Mouse (Mus musculus) forebrain, embryonic 12.5 days (tissue): ENCODE measurements around the gene Maml2. TPM values are rescaled to one million over a fixed set of nuclear protein-coding genes. Genes with fewer than 3 reads are reported as not detected.

Experiments used
- ATAC-seq: fragments of 200-750 bp; cut with Nextera tagmentation; 2 replicates; pipeline ENCODE4 v1.8.0; 2017; ENCODE audit warnings: moderate TSS enrichment; ENCODE audit not compliant: low FRiP score
- H3K27ac ChIP-seq: fragments of 300-500 bp; sonication (generic); 2 replicates; pipeline ENCODE4 v1.5.1; 2016; ENCODE audit warnings: mild to moderate bottlenecking
- H3K27me3 ChIP-seq: fragments of 300-500 bp; sonication (generic); 2 replicates; pipeline ENCODE4 v1.6.1; 2016; ENCODE audit warnings: mild to moderate bottlenecking
- H3K36me3 ChIP-seq: fragments of 300-500 bp; sonication (generic); replicated peaks from 2 replicates; pipeline ENCODE4 v1.6.1; 2016; ENCODE audit warnings: mild to moderate bottlenecking
- H3K4me1 ChIP-seq: fragments of 300-500 bp; sonication (generic); 2 replicates; pipeline ENCODE4 v1.6.1; 2016
- H3K4me2 ChIP-seq: fragments of 300-500 bp; sonication (generic); 2 replicates; pipeline ENCODE4 v1.6.1; 2016; ENCODE audit warnings: mild to moderate bottlenecking, moderate library complexity
- H3K4me3 ChIP-seq: fragments of 300-500 bp; sonication (generic); replicated peaks from 2 replicates; pipeline ENCODE4 v1.5.1; 2016; ENCODE audit warnings: mild to moderate bottlenecking
- H3K9ac ChIP-seq: fragments of 300-500 bp; sonication (generic); 2 replicates; pipeline ENCODE4 v1.6.1; 2016; ENCODE audit warnings: mild to moderate bottlenecking
- H3K9me3 ChIP-seq: fragments of 300-500 bp; sonication (generic); 2 replicates; pipeline ENCODE4 v1.6.1; 2016
- WGBS: fragments of 180-500 bp; shearing (Covaris S2); methylation state at CpG from one replicate; pipeline ENCODE4 v1.1.7; 2016; 5-methylcytosine and 5-hydroxymethylcytosine counted together
- polyA plus RNA-seq: library from polyadenylated mRNA; unstranded; fragments of >200 nt; fragmentation: Nextera tagmentation; extraction: Ambion mirVana; gene quantifications from 2 replicates; pipeline ENCODE4 v1.2.1, GENCODE M21; 2016

The Maml2 gene
- polyA plus RNA-seq, 1 experiment from 2014 or later: 10.4 TPM

GRCm38 (mm10) chr9:13433501-13434090 is 135.8 kb downstream of the Maml2 start:
- no peaks in the 10 kb centered on the region for H3K9me3 ChIP-seq
- WGBS: 88% methylated on average over 6 of the region's 6 CpGs

GRCm38 (mm10) chr9:13440911-13441310 is 143.2 kb downstream of the Maml2 start:
- Histone ChIP-seq H3K4me1 (peaks cover 6% of the 10 kb centered on the region; the same call in 1 of the 2 replicates), H3K4me2 (no peak overlapping the region), H3K27ac (no peak overlapping the region), H3K9ac (no peak overlapping the region), H3K9me3 (no peaks in the 10 kb centered on the region), H3K27me3 (no peaks in the 10 kb centered on the region), H3K36me3 (0 out of 2 replicates have a peak, but pooled peaks cover 3% of the 10 kb centered on the region), H3K4me3 (no peak overlapping the region)
- no peak for ATAC-seq
- WGBS: 54% methylated on average over 6 of the region's 6 CpGs

More at GRCm38 (mm10) chr9:13433501-13434090, 135.8 kb downstream of the Maml2 start:
- no peak overlapping the region for H3K27ac ChIP-seq
- H3K4me2 ChIP-seq: no peak overlapping the region
- no peak overlapping the region for H3K9ac ChIP-seq
- H3K27me3 ChIP-seq: no peaks in the 10 kb centered on the region
- 0 out of 2 replicates have a peak, but pooled peaks cover 3% of the 10 kb centered on the region for H3K36me3 ChIP-seq
- H3K4me3 ChIP-seq: no peak overlapping the region
- H3K4me1 ChIP-seq: no peaks in the 10 kb centered on the region; the same call in 1 of the 2 replicates
- ATAC-seq: no peak

GRCm38 (mm10) chr9:13442012-13442735 is 144.4 kb downstream of the Maml2 start:
- H3K4me1 ChIP-seq: peaks cover 6% of the 10 kb centered on the region; the same call in 1 of the 2 replicates
- H3K27me3 ChIP-seq: no peaks in the 10 kb centered on the region
- no peak for ATAC-seq
- no peak overlapping the region for H3K9ac ChIP-seq
- no peak overlapping the region for H3K27ac ChIP-seq
- no peaks in the 10 kb centered on the region for H3K36me3 ChIP-seq
- no peak overlapping the region for H3K4me2 ChIP-seq
- H3K4me3 ChIP-seq: no peak overlapping the region
- 92% methylated on average over 13 of the region's 13 CpGs for WGBS
- H3K9me3 ChIP-seq: no peaks in the 10 kb centered on the region

GRCm38 (mm10) chr9:13443484-13444211 is 145.9 kb downstream of the Maml2 start:
- no peaks in the 10 kb centered on the region for H3K36me3 ChIP-seq

GRCm38 (mm10) chr9:13446236-13446635 is 148.5 kb downstream of the Maml2 start:
- Histone ChIP-seq H3K36me3 (no peaks in the 10 kb centered on the region), H3K9ac (no peak overlapping the region), H3K27ac (no peak overlapping the region), H3K4me2 (no peak overlapping the region), H3K27me3 (no peaks in the 10 kb centered on the region), H3K4me3 (no peak overlapping the region), H3K9me3 (no peaks in the 10 kb centered on the region), H3K4me1 (peaks cover under 1% of the 10 kb centered on the region)
- WGBS: 92% methylated on average over 1 of the region's 1 CpGs
- ATAC-seq: no peak

More at GRCm38 (mm10) chr9:13443484-13444211, 145.9 kb downstream of the Maml2 start:
- Histone ChIP-seq H3K4me1 (peaks cover 6% of the 10 kb centered on the region; the same call in 1 of the 2 replicates), H3K9ac (no peak overlapping the region), H3K9me3 (no peaks in the 10 kb centered on the region), H3K4me2 (no peak overlapping the region), H3K27me3 (no peaks in the 10 kb centered on the region), H3K4me3 (no peak overlapping the region), H3K27ac (no peak overlapping the region)
- 67% methylated on average over 1 of the region's 1 CpGs for WGBS
- ATAC-seq: no peak

GRCm38 (mm10) chr9:13446703-13447285 is 149.0 kb downstream of the Maml2 start, which contains the start of gene Gm17571:
Gene Gm17571, minus strand, starts transcription at chr9:13446753.
- H3K4me1 ChIP-seq: no peaks in the 10 kb centered on the region; the same call in 1 of the 2 replicates
- no peak within 1 kb of the TSS for H3K4me2 ChIP-seq
- ATAC-seq: no peak
- no peaks in the 10 kb centered on the region for H3K36me3 ChIP-seq
- no peaks in the 10 kb centered on the region for H3K27me3 ChIP-seq
- no peak within 1 kb of the TSS for H3K27ac ChIP-seq
- no peaks in the 10 kb centered on the region for H3K9me3 ChIP-seq
- WGBS: 85% methylated on average over 4 of the region's 4 CpGs
- no peak within 1 kb of the TSS for H3K9ac ChIP-seq
- no peak within 1 kb of the TSS for H3K4me3 ChIP-seq

- Histone ChIP-seq H3K27me3 (no peaks in the 10 kb centered on the region), H3K4me1 (no peaks in the 10 kb centered on the region; the same call in 1 of the 2 replicates), H3K9me3 (no peaks in the 10 kb centered on the region), H3K4me2 (no peak overlapping the region), H3K36me3 (no peaks in the 10 kb centered on the region), H3K4me3 (no peak overlapping the region), H3K9ac (no peak overlapping the region), H3K27ac (no peak overlapping the region)
- ATAC-seq: no peak
- 92% methylated on average over 3 of the region's 3 CpGs for WGBS
Measured at GRCm38 (mm10) chr9:13448716-13449115, 151.0 kb downstream of the Maml2 start.

GRCm38 (mm10) chr9:13454651-13455123 is 156.9 kb downstream of the Maml2 start:
- H3K36me3 ChIP-seq: no peaks in the 10 kb centered on the region
- WGBS: 34% methylated on average over 7 of the region's 7 CpGs
- H3K27me3 ChIP-seq: no peaks in the 10 kb centered on the region
- H3K9ac ChIP-seq: no peak overlapping the region
- H3K9me3 ChIP-seq: no peaks in the 10 kb centered on the region
- peaks cover 18% of the 10 kb centered on the region for H3K4me1 ChIP-seq
- H3K4me3 ChIP-seq: no peak overlapping the region
- H3K27ac ChIP-seq: peak overlapping the region; percentile 21; the same call in 1 of the 2 replicates
- peak; percentile 55; the same call in 1 of the 2 replicates for ATAC-seq
- H3K4me2 ChIP-seq: no peak overlapping the region

- ATAC-seq: no peak
- Histone ChIP-seq H3K4me3 (no peak overlapping the region), H3K4me1 (peaks cover 18% of the 10 kb centered on the region), H3K27ac (peak overlapping the region; percentile 21; the same call in 1 of the 2 replicates), H3K27me3 (no peaks in the 10 kb centered on the region), H3K9me3 (no peaks in the 10 kb centered on the region), H3K36me3 (no peaks in the 10 kb centered on the region), H3K4me2 (no peak overlapping the region), H3K9ac (no peak overlapping the region)
- WGBS: 79% methylated on average over 1 of the region's 1 CpGs
Measured at GRCm38 (mm10) chr9:13455231-13455630, 157.5 kb downstream of the Maml2 start.

- no peak overlapping the region for H3K4me3 ChIP-seq
- no peak overlapping the region for H3K4me2 ChIP-seq
- no peak overlapping the region for H3K27ac ChIP-seq
- no peaks in the 10 kb centered on the region for H3K36me3 ChIP-seq
- H3K4me1 ChIP-seq: peaks cover 18% of the 10 kb centered on the region
- WGBS: 87% methylated on average over 6 of the region's 6 CpGs
- no peak for ATAC-seq
- H3K9ac ChIP-seq: no peak overlapping the region
- no peaks in the 10 kb centered on the region for H3K9me3 ChIP-seq
- no peaks in the 10 kb centered on the region for H3K27me3 ChIP-seq
Measured at GRCm38 (mm10) chr9:13457774-13458173, 160.0 kb downstream of the Maml2 start.

- 55% methylated on average over 1 of the region's 1 CpGs for WGBS
- H3K27ac ChIP-seq: no peak overlapping the region
- no peaks in the 10 kb centered on the region for H3K9me3 ChIP-seq
- H3K36me3 ChIP-seq: no peaks in the 10 kb centered on the region
- no peak for ATAC-seq
- no peak overlapping the region for H3K4me3 ChIP-seq
- no peak overlapping the region for H3K9ac ChIP-seq
- peaks cover 16% of the 10 kb centered on the region for H3K4me1 ChIP-seq
- no peak overlapping the region for H3K4me2 ChIP-seq
- H3K27me3 ChIP-seq: no peaks in the 10 kb centered on the region
Measured at GRCm38 (mm10) chr9:13459371-13459770, 161.6 kb downstream of the Maml2 start.

- no peaks in the 10 kb centered on the region for H3K36me3 ChIP-seq
- no peaks in the 10 kb centered on the region for H3K27me3 ChIP-seq
- no peaks in the 10 kb centered on the region for H3K9me3 ChIP-seq
- peaks cover 9% of the 10 kb centered on the region for H3K4me1 ChIP-seq
- no peak for ATAC-seq
- H3K27ac ChIP-seq: no peak overlapping the region
- no peak overlapping the region for H3K4me2 ChIP-seq
- 82% methylated on average over 3 of the region's 3 CpGs for WGBS
- H3K4me3 ChIP-seq: no peak overlapping the region
- H3K9ac ChIP-seq: no peak overlapping the region
Measured at GRCm38 (mm10) chr9:13460012-13460411, 162.3 kb downstream of the Maml2 start.
